Mouse (Mus musculus): ENCODE data around the gene Map4k4. TPM values are rescaled to one million over a fixed set of nuclear protein-coding genes. Genes with fewer than 3 reads are reported as not detected.

Map4k4 gene
- polyA plus RNA-seq, 1 experiment from 2014 or later: 26.1 TPM

GRCm38 (mm10) chr1:40072558-40072957 lies 171.8 kb downstream of the Map4k4 start:
- Histone ChIP-seq H3K27ac (ENCODE audit: poor library complexity, severe bottlenecking) (no peak overlapping the region), H3K27me3 (replicated peaks) (peaks cover 6% of the 10 kb centered on the region; the same call in 1 of the 2 replicates), H3K9ac (no peak overlapping the region), H3K9me3 (replicated peaks) (no peaks in the 10 kb centered on the region), H3K36me3 (no peaks in the 10 kb centered on the region), H3K4me3 (no peak overlapping the region), H3K4me2 (no peak overlapping the region), H3K4me1 (replicated peaks) (no peaks in the 10 kb centered on the region)
- WGBS: 66% methylated on average over 4 of the region's 4 CpGs
- no peak for ATAC-seq (ENCODE audit: insufficient number of reproducible peaks, low FRiP score)

DNA sequence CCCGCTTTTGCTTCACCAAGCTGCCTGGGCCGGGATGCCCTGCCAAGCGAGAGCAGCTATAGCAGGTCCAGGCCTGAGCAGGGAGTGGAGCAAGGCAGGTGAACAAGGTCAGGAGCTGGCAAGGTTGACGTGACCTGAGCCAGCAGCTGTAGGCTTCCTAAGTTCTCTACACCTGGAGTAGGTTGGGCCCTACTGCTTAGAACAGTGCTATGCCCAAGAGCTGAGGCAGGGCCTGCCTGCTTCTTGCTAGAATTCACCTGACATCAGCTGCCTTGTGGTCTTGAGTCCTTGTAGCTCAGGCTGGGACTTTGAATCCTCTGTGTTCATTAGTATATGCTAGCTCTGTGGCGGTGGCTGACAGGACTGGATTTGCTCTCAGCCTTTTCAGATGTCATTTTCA lies 173.1 kb downstream of the Map4k4 start, which contains the start of gene Il1r2:
Gene Il1r2, plus strand, starts transcription at position 301 of the 400 bp plus-strand sequence.
- no peaks in the 10 kb centered on the region for H3K9me3 ChIP-seq (replicated peaks)
- H3K27ac ChIP-seq (ENCODE audit: poor library complexity, severe bottlenecking): no peak within 1 kb of the TSS
- peaks cover 6% of the 10 kb centered on the region; the same call in 1 of the 2 replicates for H3K27me3 ChIP-seq (replicated peaks)
- H3K36me3 ChIP-seq: no peaks in the 10 kb centered on the region
- whole genome bisulfite sequencing: 89% methylated on average over 5 of the region's 5 CpGs
- no peak within 1 kb of the TSS for H3K4me3 ChIP-seq
- H3K9ac ChIP-seq: no peak within 1 kb of the TSS
- H3K4me2 ChIP-seq: no peak within 1 kb of the TSS
- ATAC-seq (ENCODE audit: insufficient number of reproducible peaks, low FRiP score): no peak
- no peaks in the 10 kb centered on the region for H3K4me1 ChIP-seq (replicated peaks)

Other genes with a start within 250 kb of the Map4k4 start
- gene Creg2, start 249.4 kb upstream of the Map4k4 start, polyA plus RNA-seq (2016; fragmentation: Nextera tagmentation; extraction: Ambion mirVana): 0.05 TPM in 2 replicates
- gene Rfx8, start 179.9 kb upstream of the Map4k4 start, polyA plus RNA-seq (2016; fragmentation: Nextera tagmentation; extraction: Ambion mirVana): 0.69 and 1.2 TPM in 2 replicates
- 0.82 and 1.8 TPM in 2 replicates for gene Gm3646, start 95.6 kb upstream of the Map4k4 start, polyA plus RNA-seq (2016; fragmentation: Nextera tagmentation; extraction: Ambion mirVana)
- gene Il1r2, start 173.2 kb downstream of the Map4k4 start, polyA plus RNA-seq (2016; fragmentation: Nextera tagmentation; extraction: Ambion mirVana): 0.51 TPM in 1 of 2 replicates, not detected in the other

Data from heart, embryonic 12.5 days (tissue).